Mouse (Mus musculus) CD4-positive helper T cell, adult 2 months (primary cell): ENCODE measurements at regions not wholly inside any gene's neighbourhood (a gene's known extent, or its start where the extent isn't known, plus 50 kb on each side); places are given as distances from the start of the nearest gene placed in this dataset.

Source experiments
- DNase-seq: peaks from one replicate; pipeline ENCODE4 v3.0.0-alpha.2; 2012; ENCODE audit warnings: low read depth, missing footprints, low spot score

GRCm38 (mm10) chr5:52092273-52092672, 98.0 kb downstream of the Dhx15 start:
- DNase-seq = no peak

DNA sequence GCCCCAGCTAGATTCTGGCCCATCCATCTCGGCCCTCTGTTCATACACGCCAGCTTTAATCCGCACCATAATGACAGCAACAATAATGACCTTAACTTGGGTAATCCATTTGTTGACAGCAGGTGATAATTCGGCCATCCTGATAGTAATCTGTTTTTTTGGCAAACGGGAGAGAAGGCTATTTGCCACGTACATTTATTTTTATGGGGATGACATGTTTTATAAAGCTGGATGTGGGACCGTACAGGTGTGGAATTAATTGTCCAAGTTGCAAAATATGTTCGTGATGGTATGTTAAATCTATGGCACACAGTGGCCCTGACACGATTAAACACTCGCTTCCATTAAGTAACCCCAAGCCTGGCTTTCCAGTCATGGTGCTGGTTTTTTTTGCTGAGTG, 102.2 kb downstream of the Dhx15 start:
- no peak for DNase-seq

DNA sequence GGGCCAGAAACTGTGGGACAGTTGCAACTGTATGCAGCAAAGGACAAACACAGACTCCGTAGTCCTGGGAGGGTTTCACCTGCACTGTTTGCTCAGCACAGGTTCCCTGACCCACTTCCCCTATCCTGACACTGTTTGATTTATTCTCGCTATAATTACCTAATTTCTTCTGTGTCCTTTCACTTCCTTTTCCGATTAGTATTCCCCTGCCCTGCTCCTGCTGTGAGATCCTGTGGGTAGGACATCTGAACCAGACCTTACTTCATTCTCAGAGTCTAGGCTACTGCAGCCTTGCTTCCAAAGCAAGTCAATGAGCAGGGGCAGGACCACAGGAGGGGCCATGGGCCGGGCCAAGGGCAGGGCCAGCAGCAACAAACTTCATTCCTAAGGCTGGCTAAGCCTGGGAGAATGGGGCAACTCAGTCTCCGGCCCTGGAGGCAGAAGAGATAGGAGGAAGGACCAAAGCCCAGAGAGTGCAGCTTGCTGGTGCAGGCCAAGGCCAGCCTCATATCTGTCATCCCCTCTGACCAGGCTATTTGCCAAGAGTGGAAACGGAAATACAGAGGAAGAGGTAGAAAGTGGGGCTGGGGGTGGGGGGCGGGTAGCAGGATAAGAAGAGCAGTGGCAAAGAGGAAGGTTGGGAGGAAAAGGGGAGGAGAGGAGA, 103.4 kb downstream of the Dhx15 start:
- DNase-seq = no peak

DNA sequence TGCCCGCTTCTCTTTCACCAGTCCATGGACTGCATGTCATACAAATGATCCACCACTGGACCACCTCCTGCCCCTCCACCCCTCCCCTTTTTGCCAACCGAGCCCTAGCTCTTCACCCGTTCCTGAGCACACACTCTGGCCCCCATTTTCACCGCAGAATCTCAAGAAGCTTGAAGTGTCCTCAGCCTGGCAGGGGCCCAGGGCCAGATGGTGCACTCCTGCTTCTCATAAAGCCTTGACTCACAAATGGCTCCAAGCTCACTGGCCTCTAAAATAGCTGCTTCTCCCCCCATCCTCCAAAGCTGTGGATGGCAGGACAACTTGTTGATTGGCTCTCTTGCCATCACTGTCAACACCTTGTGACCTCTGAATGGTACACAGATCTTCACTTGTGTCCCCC, 110.0 kb downstream of the Dhx15 start:
- no peak for DNase-seq

- DNase-seq = no peak
Measured at GRCm38 (mm10) chr5:52077696-52078095, 112.6 kb downstream of the Dhx15 start.

DNA sequence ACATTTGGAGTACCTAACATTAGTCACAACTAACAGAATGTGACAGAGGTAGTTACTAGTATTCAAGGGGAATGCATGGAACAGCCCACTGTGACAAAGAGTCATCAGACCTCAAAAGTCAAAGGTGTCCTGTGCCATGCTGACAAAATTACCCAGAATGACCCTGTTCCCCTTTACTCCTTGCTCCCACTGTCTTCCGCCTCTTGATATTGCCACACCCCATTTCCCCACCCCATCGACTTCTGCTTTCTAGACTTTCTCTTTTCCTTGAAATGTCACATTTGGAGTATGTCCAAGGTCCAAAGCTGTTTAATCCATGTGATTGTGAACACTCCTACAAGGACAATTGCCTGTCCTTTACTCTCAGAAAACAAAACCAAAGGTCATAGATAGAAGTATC, 115.2 kb downstream of the Dhx15 start:
- no peak for DNase-seq

DNA sequence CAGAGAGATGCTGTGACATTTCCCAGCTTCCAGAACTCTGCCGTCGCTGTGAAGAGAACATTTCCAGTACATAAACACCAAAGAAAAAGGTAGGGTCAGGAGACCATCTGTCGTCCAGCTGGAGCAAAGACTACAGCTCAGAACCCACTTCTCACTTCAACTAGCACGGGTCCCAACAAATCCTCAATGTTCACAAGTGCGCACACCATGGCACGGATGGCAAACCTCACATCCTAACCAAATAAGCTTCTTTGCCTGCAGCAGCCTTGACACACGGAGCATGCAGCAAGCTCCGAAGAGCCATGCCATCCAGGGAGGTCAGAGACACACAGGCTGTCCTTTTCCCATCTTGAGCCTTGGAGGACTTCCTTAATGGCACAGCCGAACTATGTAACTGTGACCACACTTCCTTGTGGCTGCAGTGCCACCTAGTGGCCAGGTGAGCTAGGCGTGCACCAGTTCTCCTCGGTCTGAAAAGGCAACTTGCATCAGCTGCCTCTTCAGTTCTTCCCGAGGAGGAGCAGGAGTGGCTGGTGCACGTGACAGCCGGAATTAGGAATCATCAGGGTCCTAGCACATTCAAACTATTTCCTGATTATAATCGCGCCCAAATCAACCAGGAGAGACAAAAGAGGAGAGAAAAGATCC, 125.4 kb downstream of the Dhx15 start:
- DNase-seq = peak; percentile 39

DNA sequence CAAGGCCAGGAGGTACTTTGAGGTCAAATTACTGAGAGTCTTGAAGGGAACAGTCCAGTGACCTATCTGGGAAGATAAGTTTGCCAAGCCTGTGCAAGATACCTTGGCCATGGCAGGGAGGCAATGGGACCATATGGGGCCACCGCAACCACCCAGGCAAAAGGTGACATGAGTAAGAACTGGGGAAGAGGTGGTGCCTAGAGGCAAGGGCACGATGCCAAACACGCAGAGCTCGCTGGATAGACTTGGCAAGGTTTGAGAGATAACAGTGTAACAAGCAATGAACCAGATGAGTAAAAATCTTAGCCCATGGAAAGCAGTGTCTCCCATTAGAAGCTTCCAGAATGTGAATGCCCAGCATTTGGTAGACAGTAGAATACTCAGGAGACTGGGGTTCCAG, 128.1 kb downstream of the Dhx15 start:
- no peak for DNase-seq

DNA sequence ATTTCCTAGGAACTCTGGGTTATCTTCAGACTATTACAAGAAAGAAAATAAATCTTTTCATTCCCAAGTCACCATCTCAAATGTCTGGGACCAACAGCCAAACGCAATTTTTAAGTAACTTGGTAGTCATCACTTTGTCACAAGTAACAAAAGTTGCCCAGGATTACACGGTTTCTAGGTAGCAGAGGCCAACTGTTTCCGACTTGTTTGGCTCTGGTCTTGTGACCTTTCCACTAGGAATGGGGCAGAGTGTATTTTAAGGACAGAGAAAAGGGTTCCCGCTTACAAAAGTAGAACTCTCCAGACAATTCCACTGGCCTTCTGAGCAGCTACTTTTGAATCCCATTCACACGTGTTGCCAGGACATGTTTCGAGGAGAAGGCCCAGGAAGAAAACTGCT, 129.1 kb downstream of the Dhx15 start:
- DNase-seq = no peak

DNA sequence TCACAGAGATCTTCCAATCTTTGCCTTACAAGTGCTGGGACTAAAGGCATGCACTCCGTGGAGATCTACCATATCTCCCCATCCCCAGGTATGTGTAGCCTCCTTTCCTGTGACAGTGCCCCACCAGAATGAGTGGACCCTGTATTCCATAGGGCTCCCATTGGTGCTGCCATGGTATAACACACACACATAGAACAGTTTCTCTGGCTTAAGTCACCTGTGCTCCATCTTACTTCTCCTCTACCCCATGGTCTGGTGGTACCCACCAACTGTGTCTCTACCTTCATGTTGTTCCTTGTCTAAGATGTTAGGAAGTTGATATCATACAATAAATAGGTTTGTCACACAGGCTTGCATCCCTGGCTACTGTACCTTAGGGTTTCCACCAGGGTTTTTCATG, 133.1 kb downstream of the Dhx15 start:
- no peak for DNase-seq

DNA sequence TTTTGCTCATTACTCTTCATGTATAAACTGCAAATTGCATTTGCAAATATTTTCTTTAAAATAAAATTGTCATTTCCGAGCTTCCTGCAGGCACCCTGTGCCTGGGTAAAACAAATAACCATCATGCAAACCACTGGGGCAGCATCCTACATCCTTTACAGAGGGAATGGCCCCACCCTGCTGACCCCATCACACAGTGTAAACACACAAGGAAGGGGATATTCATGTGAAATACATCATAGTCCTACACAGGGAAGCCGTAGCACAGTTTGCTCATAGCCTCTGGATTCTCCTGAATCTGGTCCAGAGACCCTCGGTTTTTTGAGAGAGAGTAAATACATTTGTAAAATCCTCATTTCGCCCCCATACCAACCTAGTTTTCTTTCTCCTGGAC, 138.2 kb downstream of the Dhx15 start:
- no peak for DNase-seq

GRCm38 (mm10) chr5:52051383-52052071, 138.8 kb downstream of the Dhx15 start:
- DNase-seq = no peak

DNA sequence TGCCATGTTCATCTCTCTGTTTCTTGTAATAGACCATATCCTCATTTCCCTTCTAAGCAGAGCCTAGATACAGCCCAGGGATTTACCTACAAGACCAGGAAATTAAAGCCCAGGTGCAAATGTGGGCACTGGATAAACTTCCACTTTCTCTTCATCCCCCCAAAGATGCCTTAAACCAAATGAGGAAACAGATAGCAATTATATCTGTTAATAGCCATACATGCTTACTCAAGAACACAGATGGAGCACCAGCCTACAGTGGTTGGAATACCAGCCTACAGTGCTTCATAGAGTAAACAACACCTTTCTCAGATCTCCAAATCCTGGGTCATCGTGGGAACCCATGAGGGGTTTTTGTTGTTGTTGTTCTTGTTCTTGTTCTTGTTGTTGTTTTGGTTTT, 141.5 kb downstream of the Dhx15 start:
- DNase-seq = no peak

GRCm38 (mm10) chr5:52046704-52047103, 143.6 kb downstream of the Dhx15 start:
- no peak for DNase-seq

DNA sequence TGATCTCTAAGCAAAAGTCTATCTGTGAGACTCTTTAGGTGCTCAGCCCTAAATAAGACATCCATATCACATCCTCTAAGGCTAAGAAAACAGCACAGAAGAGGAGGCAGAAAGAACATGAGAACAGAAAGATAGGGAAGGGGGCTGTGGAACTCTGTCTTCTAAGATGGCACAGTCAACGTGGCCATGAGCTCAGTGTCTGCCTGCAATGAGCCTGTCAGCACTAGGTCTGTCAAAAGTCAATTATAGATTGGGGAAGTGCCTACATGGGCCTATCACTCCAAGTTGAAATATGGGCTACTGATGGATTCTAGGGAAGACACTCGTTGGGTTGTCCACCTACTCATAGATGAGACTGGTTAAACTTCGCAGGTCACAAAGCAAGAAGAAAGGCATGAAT, 146.2 kb downstream of the Dhx15 start:
- DNase-seq = no peak

- no peak for DNase-seq
Measured at GRCm38 (mm10) chr5:52041447-52041846, 148.9 kb downstream of the Dhx15 start.

- no peak for DNase-seq
Measured at GRCm38 (mm10) chr5:52040427-52041312, 149.6 kb downstream of the Dhx15 start.

DNA sequence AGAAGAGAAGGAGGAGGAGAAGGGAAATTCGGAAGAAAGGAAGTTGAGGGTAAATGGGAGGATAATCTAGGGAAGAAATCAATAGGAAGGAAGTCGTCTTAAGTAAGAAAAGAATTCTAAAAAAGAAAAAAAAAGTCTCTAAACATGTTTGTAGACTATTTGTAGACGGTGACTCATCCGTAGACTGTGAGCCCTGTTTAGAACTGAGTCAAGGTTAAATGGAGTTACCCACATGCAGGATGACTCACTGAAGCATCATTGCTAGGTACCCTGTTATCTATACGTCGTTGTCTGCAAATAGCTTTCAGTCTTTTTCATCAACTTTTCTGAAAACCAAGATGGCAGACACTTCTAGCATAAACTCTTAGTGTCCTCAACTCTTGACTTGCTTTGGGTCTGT, 155.0 kb downstream of the Dhx15 start:
- no peak for DNase-seq

DNA sequence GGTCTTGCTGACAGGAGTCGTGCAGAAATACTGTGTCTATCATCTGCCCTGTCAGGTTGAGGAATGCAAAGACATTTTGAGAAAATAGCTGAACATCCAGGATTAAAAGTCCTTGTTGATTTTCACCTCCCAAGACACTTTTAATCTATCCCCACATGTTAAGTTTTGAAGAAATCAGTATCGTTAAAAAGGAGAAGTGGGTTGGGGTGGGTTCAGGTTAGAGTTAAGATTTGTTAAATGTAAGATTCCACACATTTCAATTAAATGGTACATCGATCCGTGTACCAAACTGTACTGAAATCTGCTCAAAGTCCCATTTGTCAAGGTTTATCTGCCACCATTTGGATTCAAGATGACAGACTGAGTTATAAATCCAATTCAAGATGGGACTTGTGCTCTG, 162.8 kb downstream of the Dhx15 start:
- DNase-seq = no peak

GRCm38 (mm10) chr5:52026148-52026547, 164.2 kb downstream of the Dhx15 start:
- no peak for DNase-seq

- no peak for DNase-seq
Measured at GRCm38 (mm10) chr5:52023212-52023611, 167.1 kb downstream of the Dhx15 start.

- DNase-seq = no peak
Measured at GRCm38 (mm10) chr5:52016992-52017391, 173.3 kb downstream of the Dhx15 start.
